Mouse (Mus musculus) hindbrain, embryonic 12.5 days (tissue): Measurements from ENCODE around the gene Myef2. TPM values are rescaled to one million over a fixed set of nuclear protein-coding genes. Genes with fewer than 3 reads are reported as not detected.
A peak's percentile ranks its signal among the peaks of the same experiment; 100 is the strongest.

Source experiments
- ATAC-seq: fragments of 200-750 bp; cut with Nextera tagmentation; 2 replicates; pipeline ENCODE4 v1.8.0; 2017; ENCODE audit warnings: moderate TSS enrichment; ENCODE audit not compliant: low FRiP score
- H3K27ac ChIP-seq: fragments of 300-500 bp; sonication (generic); 2 replicates; pipeline ENCODE4 v1.5.1; 2016; ENCODE audit warnings: mild to moderate bottlenecking
- H3K27me3 ChIP-seq: fragments of 300-500 bp; sonication (generic); 2 replicates; pipeline ENCODE4 v1.6.1; 2016; ENCODE audit warnings: mild to moderate bottlenecking
- H3K36me3 ChIP-seq: fragments of 300-500 bp; sonication (generic); 2 replicates; pipeline ENCODE4 v1.6.1; 2016; ENCODE audit warnings: mild to moderate bottlenecking
- H3K4me1 ChIP-seq: fragments of 300-500 bp; sonication (generic); 2 replicates; pipeline ENCODE4 v1.6.1; 2016
- H3K4me2 ChIP-seq: fragments of 300-500 bp; sonication (generic); replicated peaks from 2 replicates; pipeline ENCODE4 v1.6.1; 2016; ENCODE audit warnings: mild to moderate bottlenecking
- H3K4me3 ChIP-seq: fragments of 300-500 bp; sonication (generic); 2 replicates; pipeline ENCODE4 v1.5.1; 2016; ENCODE audit warnings: mild to moderate bottlenecking
- H3K9ac ChIP-seq: fragments of 300-500 bp; sonication (generic); 2 replicates; pipeline ENCODE4 v1.6.1; 2016; ENCODE audit warnings: mild to moderate bottlenecking, moderate library complexity
- H3K9me3 ChIP-seq: fragments of 300-500 bp; sonication (generic); replicated peaks from 2 replicates; pipeline ENCODE4 v1.6.1; 2016; ENCODE audit warnings: mild to moderate bottlenecking
- WGBS: fragments of 180-500 bp; shearing (Covaris S2); methylation state at CpG from one replicate; pipeline ENCODE4 v1.1.7; 2016; 5-methylcytosine and 5-hydroxymethylcytosine counted together
- polyA plus RNA-seq: library from polyadenylated mRNA; unstranded; fragments of >200 nt; fragmentation: Nextera tagmentation; extraction: Ambion mirVana; gene quantifications from 2 replicates; pipeline ENCODE4 v1.2.1, GENCODE M21; 2016

Myef2 gene
- polyA plus RNA-seq = 229 and 255 TPM in 2 replicates

- Histone ChIP-seq H3K36me3 (no peaks in the 10 kb centered on the region), H3K27me3 (no peaks in the 10 kb centered on the region), H3K4me1 (peaks cover 18% of the 10 kb centered on the region), H3K4me2 (peak within 1 kb of the TSS; percentile 66), H3K27ac (peak within 1 kb of the TSS; percentile 93), H3K9me3 (no peaks in the 10 kb centered on the region), H3K9ac (peak within 1 kb of the TSS; percentile 94), H3K4me3 (peak within 1 kb of the TSS; percentile 65)
- under 1% methylated on average over 41 of the region's 48 CpGs for WGBS
- peak; percentile 87 for ATAC-seq
Observed at GRCm38 (mm10) chr2:125123477-125123852, at the start of gene Myef2. Gene Myef2 (minus strand): TSS chr2:125123661.

GRCm38 (mm10) chr2:125162012-125162470 lies 38.6 kb upstream of the Myef2 start:
- peak; percentile 69 for ATAC-seq
- H3K9me3 ChIP-seq = no peaks in the 10 kb centered on the region
- H3K9ac ChIP-seq = no peak overlapping the region
- H3K27me3 ChIP-seq = no peaks in the 10 kb centered on the region
- no peaks in the 10 kb centered on the region for H3K4me1 ChIP-seq
- no peaks in the 10 kb centered on the region for H3K36me3 ChIP-seq
- H3K4me3 ChIP-seq = no peak overlapping the region
- H3K4me2 ChIP-seq = no peak overlapping the region
- H3K27ac ChIP-seq = no peak overlapping the region
- 55% methylated on average over 4 of the region's 4 CpGs for WGBS

DNA sequence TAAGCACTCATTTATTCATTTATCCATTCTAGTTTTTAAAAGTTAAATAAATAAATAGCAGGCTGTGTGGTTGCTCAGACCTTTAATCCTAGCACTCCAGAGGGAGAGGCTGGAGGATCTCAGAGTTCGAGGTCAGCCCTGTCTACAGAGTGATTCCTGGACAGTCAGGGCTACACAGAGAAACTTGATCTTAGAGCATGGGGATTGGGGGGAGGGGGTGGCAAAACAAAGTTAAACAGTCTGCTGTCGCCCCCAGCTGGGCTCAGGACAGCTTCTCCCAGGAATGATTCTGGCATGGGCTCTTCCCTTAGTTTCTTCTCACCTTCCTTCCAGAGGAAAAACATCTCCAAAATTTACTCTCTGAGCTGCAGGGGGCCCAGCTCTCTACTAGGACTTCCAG lies 32.0 kb upstream of the Myef2 start:
- H3K4me3 ChIP-seq = no peak overlapping the region
- no peak overlapping the region for H3K9ac ChIP-seq
- no peak overlapping the region for H3K27ac ChIP-seq
- H3K27me3 ChIP-seq = no peaks in the 10 kb centered on the region
- H3K4me1 ChIP-seq = 0 out of 2 replicates have a peak, but pooled peaks cover 7% of the 10 kb centered on the region
- no peak overlapping the region for H3K4me2 ChIP-seq
- ATAC-seq = no peak
- WGBS = 13% methylated on average over 2 of the region's 2 CpGs
- H3K9me3 ChIP-seq = no peaks in the 10 kb centered on the region
- no peaks in the 10 kb centered on the region for H3K36me3 ChIP-seq

- Histone ChIP-seq H3K27ac (no peak overlapping the region), H3K4me2 (no peak overlapping the region), H3K36me3 (no peaks in the 10 kb centered on the region), H3K27me3 (no peaks in the 10 kb centered on the region), H3K4me3 (no peak overlapping the region), H3K9me3 (no peaks in the 10 kb centered on the region), H3K9ac (no peak overlapping the region), H3K4me1 (0 out of 2 replicates have a peak, but pooled peaks cover 7% of the 10 kb centered on the region)
- 82% methylated on average over 9 of the region's 9 CpGs for WGBS
- ATAC-seq = no peak
Observed at GRCm38 (mm10) chr2:125154294-125154693, 30.8 kb upstream of the Myef2 start.

DNA sequence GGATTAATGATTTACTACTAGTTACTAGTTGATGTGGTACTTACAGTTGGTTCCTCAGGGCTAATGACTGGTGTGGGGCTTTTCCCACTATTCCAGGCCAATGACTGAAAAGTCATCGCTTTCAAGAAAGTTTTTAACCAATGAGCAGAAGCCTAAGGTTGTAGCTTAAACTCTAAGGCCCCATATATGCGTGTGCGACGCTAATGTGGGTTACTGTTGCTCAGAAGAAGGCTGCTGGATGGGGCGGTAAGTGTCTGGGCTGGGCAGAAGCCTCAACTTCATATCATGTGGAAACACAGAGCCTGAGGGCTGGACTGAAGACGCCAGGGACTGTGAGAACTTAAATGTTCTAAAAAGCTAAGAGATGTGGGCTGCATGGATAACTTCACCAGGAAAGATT lies 28.9 kb upstream of the Myef2 start, which contains the start of gene Slc12a1:
Gene Slc12a1 (plus strand): TSS at position 118 of the 400 bp plus-strand sequence.
- 0 out of 2 replicates have a peak, but pooled peaks cover 7% of the 10 kb centered on the region for H3K4me1 ChIP-seq
- H3K36me3 ChIP-seq = no peaks in the 10 kb centered on the region
- no peak within 1 kb of the TSS for H3K27ac ChIP-seq
- WGBS = 92% methylated on average over 6 of the region's 6 CpGs
- H3K27me3 ChIP-seq = no peaks in the 10 kb centered on the region
- ATAC-seq = no peak
- no peaks in the 10 kb centered on the region for H3K9me3 ChIP-seq
- no peak within 1 kb of the TSS for H3K9ac ChIP-seq
- H3K4me2 ChIP-seq = no peak within 1 kb of the TSS
- H3K4me3 ChIP-seq = no peak within 1 kb of the TSS

DNA sequence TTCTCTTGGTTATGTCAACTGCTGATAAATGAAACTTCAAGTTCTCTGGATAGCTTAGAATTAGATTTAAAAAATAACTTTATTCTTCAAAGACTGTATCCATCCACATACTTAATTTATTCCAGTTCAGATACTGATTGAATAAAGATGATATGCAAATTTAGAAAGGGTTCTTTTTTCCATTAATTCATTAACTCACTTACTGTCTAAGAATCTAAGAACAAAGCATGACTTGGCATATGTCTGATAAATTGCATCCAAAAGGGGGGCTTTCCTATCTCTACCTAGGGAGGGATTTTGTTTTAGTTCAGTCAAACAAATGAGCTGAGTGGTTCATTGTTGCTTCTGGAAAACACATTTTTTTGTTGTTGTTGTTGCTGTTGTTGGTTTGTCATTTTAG lies 18.9 kb upstream of the Myef2 start:
- Histone ChIP-seq H3K4me1 (no peaks in the 10 kb centered on the region), H3K9me3 (no peaks in the 10 kb centered on the region)
- ATAC-seq = no peak

GRCm38 (mm10) chr2:125136846-125137245 lies 13.4 kb upstream of the Myef2 start:
- Histone ChIP-seq H3K4me2 (peak overlapping the region; percentile 75), H3K9ac (0 out of 2 replicates have a peak overlapping the region, but pooled peaks have one; percentile 29), H3K36me3 (no peaks in the 10 kb centered on the region), H3K4me3 (peak overlapping the region; percentile 42), H3K27ac (no peak overlapping the region), H3K9me3 (no peaks in the 10 kb centered on the region), H3K4me1 (peaks cover 8% of the 10 kb centered on the region), H3K27me3 (no peaks in the 10 kb centered on the region)
- ATAC-seq = 0 out of 2 replicates have a peak, but pooled peaks have one; percentile 13
- 28% methylated on average over 7 of the region's 7 CpGs for WGBS

More for the DNA sequence above, 18.9 kb upstream of the Myef2 start:
- Histone ChIP-seq H3K4me2 (no peak overlapping the region), H3K36me3 (no peaks in the 10 kb centered on the region), H3K27ac (no peak overlapping the region), H3K4me3 (no peak overlapping the region), H3K27me3 (no peaks in the 10 kb centered on the region), H3K9ac (no peak overlapping the region)

- Histone ChIP-seq H3K9ac (peak within 1 kb of the TSS; percentile 29; the same call in 1 of the 2 replicates), H3K4me1 (peaks cover 8% of the 10 kb centered on the region), H3K9me3 (no peaks in the 10 kb centered on the region), H3K36me3 (no peaks in the 10 kb centered on the region), H3K27me3 (no peaks in the 10 kb centered on the region), H3K4me3 (peak within 1 kb of the TSS; percentile 42), H3K27ac (0 out of 2 replicates have a peak within 1 kb of the TSS, but pooled peaks have one; percentile 30), H3K4me2 (peak within 1 kb of the TSS; percentile 75)
- peak; percentile 61 for ATAC-seq
- under 1% methylated on average over 39 of the region's 39 CpGs for WGBS
Observed at GRCm38 (mm10) chr2:125135903-125136811, 12.7 kb upstream of the Myef2 start, which contains the start of gene Ctxn2. Gene Ctxn2 (plus strand): TSS chr2:125136692.

DNA sequence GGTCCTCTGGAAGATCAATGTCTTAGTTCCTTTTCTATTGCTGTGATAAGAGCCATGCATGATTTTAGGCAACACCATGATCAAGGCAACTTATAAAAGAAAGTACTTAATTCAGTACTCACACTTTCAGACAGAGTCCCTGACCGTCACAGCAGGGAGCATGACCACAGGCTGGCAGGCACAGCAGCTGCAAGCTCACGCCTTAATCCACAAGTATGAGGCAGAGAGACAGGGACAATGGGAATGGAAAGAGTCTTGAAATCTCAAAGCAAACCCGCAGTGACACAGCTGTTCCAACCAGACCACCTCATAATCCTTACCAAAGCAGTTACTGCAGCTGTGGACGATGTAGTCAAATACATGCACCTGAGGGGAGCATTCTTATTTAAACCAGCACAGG lies 10.7 kb upstream of the Myef2 start:
- Histone ChIP-seq H3K4me3 (no peak overlapping the region), H3K9me3 (no peaks in the 10 kb centered on the region), H3K36me3 (no peaks in the 10 kb centered on the region), H3K9ac (no peak overlapping the region), H3K27me3 (no peaks in the 10 kb centered on the region), H3K4me2 (no peak overlapping the region), H3K4me1 (peaks cover 8% of the 10 kb centered on the region), H3K27ac (no peak overlapping the region)
- no peak for ATAC-seq
- 31% methylated on average over 4 of the region's 4 CpGs for WGBS

DNA sequence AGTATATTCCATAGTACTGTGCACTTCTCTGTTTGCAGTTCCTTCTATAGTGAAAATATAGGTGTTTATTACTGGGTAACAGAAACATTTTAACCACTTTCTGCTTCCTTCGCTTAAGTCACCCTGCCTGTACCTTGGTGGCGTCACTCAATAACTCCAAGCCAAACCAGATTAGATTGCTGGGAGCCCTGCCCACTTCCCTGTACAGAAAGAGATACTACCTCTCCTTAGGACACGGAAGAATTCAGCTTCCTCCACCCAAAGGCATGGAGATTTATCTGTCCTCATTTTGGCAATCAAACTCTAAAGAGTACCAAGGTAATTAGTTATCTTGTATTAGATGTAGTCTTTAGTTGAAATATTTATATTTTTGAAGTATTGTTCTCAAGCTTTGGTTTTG lies 3.3 kb upstream of the Myef2 start:
- ATAC-seq = no peak
- no peaks in the 10 kb centered on the region for H3K36me3 ChIP-seq
- peaks cover 3% of the 10 kb centered on the region for H3K4me1 ChIP-seq
- no peak overlapping the region for H3K27ac ChIP-seq
- H3K9me3 ChIP-seq = no peaks in the 10 kb centered on the region
- H3K4me2 ChIP-seq = no peak overlapping the region
- no peak overlapping the region for H3K4me3 ChIP-seq
- 86% methylated on average over 3 of the region's 3 CpGs for WGBS
- no peaks in the 10 kb centered on the region for H3K27me3 ChIP-seq
- no peak overlapping the region for H3K9ac ChIP-seq

GRCm38 (mm10) chr2:125125824-125126223 lies 2.4 kb upstream of the Myef2 start:
- H3K27me3 ChIP-seq = no peaks in the 10 kb centered on the region
- 34% methylated on average over 4 of the region's 4 CpGs for WGBS
- H3K36me3 ChIP-seq = no peaks in the 10 kb centered on the region
- no peaks in the 10 kb centered on the region for H3K9me3 ChIP-seq
- no peak for ATAC-seq
- no peak overlapping the region for H3K4me2 ChIP-seq
- H3K9ac ChIP-seq = no peak overlapping the region
- H3K4me3 ChIP-seq = no peak overlapping the region
- H3K4me1 ChIP-seq = peaks cover 11% of the 10 kb centered on the region
- no peak overlapping the region for H3K27ac ChIP-seq

- H3K27me3 ChIP-seq = no peaks in the 10 kb centered on the region
- peak overlapping the region; percentile 93 for H3K27ac ChIP-seq
- peak overlapping the region; percentile 94 for H3K9ac ChIP-seq
- H3K4me1 ChIP-seq = peaks cover 18% of the 10 kb centered on the region
- H3K9me3 ChIP-seq = no peaks in the 10 kb centered on the region
- peak overlapping the region; percentile 65 for H3K4me3 ChIP-seq
- peak overlapping the region; percentile 66 for H3K4me2 ChIP-seq
- H3K36me3 ChIP-seq = no peaks in the 10 kb centered on the region
- WGBS = under 1% methylated on average over 46 of the region's 59 CpGs
- peak; percentile 81 for ATAC-seq
Observed at GRCm38 (mm10) chr2:125122624-125123476, 611 bp downstream of the Myef2 start.
